ENCODE assay signal across 8 mouse cellular contexts in genomic region chr19:5609547-5610404, GRCm38 (mm10). TPM values are rescaled to one million over a fixed set of nuclear protein-coding genes. Genes with fewer than 3 reads are reported as not detected.
A peak's percentile ranks its signal among the peaks of the same experiment; 100 is the strongest.
DNase-seq lines count a peak whose midpoint lies in the region; ATAC-seq lines count a peak whose summit lies in the region.

Gene Kat5 (minus strand): TSS chr19:5610237.

- peak within 1 kb of the TSS; percentile 98 for H3K27ac ChIP-seq in hindbrain, embryonic 12.5 days

- ATAC-seq in hindbrain, embryonic 12.5 days (ENCODE audit: low FRiP score), result peak; percentile 93

- peaks cover 9% of the 10 kb centered on the region; the same call in 1 of the 2 replicates for H3K27me3 ChIP-seq in hindbrain, embryonic 12.5 days

- WGBS in hindbrain, embryonic 12.5 days, result under 1% methylated on average over 55 of the region's 55 CpGs

- peak within 1 kb of the TSS; percentile 70 for H3K4me3 ChIP-seq in hindbrain, embryonic 12.5 days

- H3K9me3 ChIP-seq in hindbrain, embryonic 12.5 days (replicated peaks), result no peaks in the 10 kb centered on the region

- H3K9ac ChIP-seq in hindbrain, embryonic 12.5 days, result peak within 1 kb of the TSS; percentile 78

- H3K4me1 ChIP-seq in hindbrain, embryonic 12.5 days, result peaks cover 24% of the 10 kb centered on the region

- DNase-seq in Muller cell, postnatal 12 days (ENCODE audit: inconsistent ontology term), result peak; percentile 97
- DNase-seq in cerebellum, adult 9-11 months, result peak; percentile 94
- peak; percentile 85 to 91 for DNase-seq in frontal cortex, postnatal 10 days (ENCODE audit: low spot score in 2 of 2)
- DNase-seq in layer of hippocampus, postnatal 14 days (ENCODE audit: low spot score in 2 of 2), result peak; percentile 92 to 99
- DNase-seq in lung, postnatal 14 days, result peak; percentile 92
- DNase-seq in retina, adult 2 months (ENCODE audit: low read depth, low spot score), result peak; percentile 88
- DNase-seq in thymus, postnatal 36 days, result peak; percentile 91 to 93

- H3K4me2 ChIP-seq in hindbrain, embryonic 12.5 days (replicated peaks), result peak within 1 kb of the TSS; percentile 72

- H3K36me3 ChIP-seq in hindbrain, embryonic 12.5 days, result peaks cover 42% of the 10 kb centered on the region

RNA-seq across cellular contexts. Expression of gene Kat5, which starts in this region (rescaled TPM):
- polyA plus RNA-seq in hindbrain, embryonic 12.5 days (2016; fragmentation: Nextera tagmentation; extraction: Ambion mirVana), result 73.2 and 76.5 TPM in 2 replicates
- 10 to 100 TPM; 83.3 to 83.5 TPM for total RNA-seq in layer of hippocampus, postnatal 14 days (2021)

Comparison
In these comparisons a context has a peak if more than half of its experiments do, and no peak if none do; other contexts are left out.
1. Peak in every context shown above with its lines: DNase-seq, ATAC-seq, H3K4me3 ChIP-seq and H3K27ac ChIP-seq.